Comparison of ENCODE assay signal across 32 mouse cellular contexts in genomic region chr7:119748761-119749160, GRCm38 (mm10). TPM values are rescaled to one million over a fixed set of nuclear protein-coding genes. Genes with fewer than 3 reads are reported as not detected.
DNase-seq lines count a peak whose midpoint lies in the region; ATAC-seq lines count a peak whose summit lies in the region.
"Had no signal": no experiment of that assay in that cellular context is flagged by ENCODE, and none has a peak within 500 bp of the region (broad histone marks: within the 10 kb centered on the region; RNA-seq: fewer than 3 reads in every experiment).

No protein-coding gene starts in this region.

- H3K9ac ChIP-seq in liver, embryonic 13.5 days = no peak overlapping the region
- H3K9ac ChIP-seq in liver, embryonic 16.5 days (ENCODE audit: low read depth, low read length) = no peak overlapping the region
- H3K9ac ChIP-seq: embryonic facial prominence, embryonic 13.5 days; embryonic facial prominence, embryonic 15.5 days; forebrain, embryonic 12.5 days had no signal

- H3K9me3 ChIP-seq in liver, embryonic 13.5 days (replicated peaks) = no peaks in the 10 kb centered on the region
- H3K9me3 ChIP-seq in liver, embryonic 16.5 days (replicated peaks; ENCODE audit: control insufficient read depth, low read length) = no peaks in the 10 kb centered on the region
- H3K9me3 ChIP-seq: embryonic facial prominence, embryonic 13.5 days; embryonic facial prominence, embryonic 15.5 days; forebrain, embryonic 10.5 days; forebrain, embryonic 12.5 days; G1E had no signal

- peak; percentile 26; the same call in 1 of the 2 replicates for ATAC-seq in liver, embryonic 13.5 days (ENCODE audit: low read depth)
- ATAC-seq in liver, embryonic 16.5 days (ENCODE audit: low read depth) = peak; percentile 65
- ATAC-seq: CD4-positive, CD25-positive, alpha-beta regulatory T cell, adult 4 months; forebrain, embryonic 14.5 days; forebrain, embryonic 16.5 days had no signal

- 48% methylated on average over 1 of the region's 2 CpGs for WGBS in liver, embryonic 13.5 days (ENCODE audit: insufficient replicate concordance)
- 46% methylated on average over 1 of the region's 2 CpGs for WGBS in liver, embryonic 16.5 days (ENCODE audit: insufficient replicate concordance)

- no peak overlapping the region for H3K4me2 ChIP-seq in liver, embryonic 13.5 days
- no peak overlapping the region for H3K4me2 ChIP-seq in liver, embryonic 16.5 days (ENCODE audit: low read depth, low read length)
- H3K4me2 ChIP-seq: embryonic facial prominence, embryonic 13.5 days; embryonic facial prominence, embryonic 15.5 days; forebrain, embryonic 12.5 days had no signal

- no peaks in the 10 kb centered on the region for H3K27me3 ChIP-seq in liver, embryonic 13.5 days
- H3K27me3 ChIP-seq in liver, embryonic 16.5 days (ENCODE audit: control insufficient read depth, insufficient read depth, low read depth, low read length) = no peaks in the 10 kb centered on the region
- H3K27me3 ChIP-seq: CH12.LX; embryonic facial prominence, embryonic 13.5 days; embryonic facial prominence, embryonic 15.5 days; forebrain, embryonic 12.5 days had no signal

- no peak overlapping the region for H3K4me3 ChIP-seq in liver, embryonic 13.5 days (replicated peaks)
- H3K4me3 ChIP-seq in liver, embryonic 16.5 days (ENCODE audit: low read depth, low read length) = no peak overlapping the region
- H3K4me3 ChIP-seq: embryonic facial prominence, embryonic 13.5 days; embryonic facial prominence, embryonic 15.5 days; erythroblast, embryonic 14.5 days; forebrain, embryonic 10.5 days; forebrain, embryonic 12.5 days had no signal

- peaks cover 4% of the 10 kb centered on the region; the same call in 1 of the 2 replicates for H3K4me1 ChIP-seq in liver, embryonic 13.5 days (replicated peaks)
- no peaks in the 10 kb centered on the region for H3K4me1 ChIP-seq in liver, embryonic 16.5 days (ENCODE audit: control insufficient read depth, low read depth, low read length)

- intact Hi-C loops in left cerebral cortex, postnatal 14 days (cut with DNase I) = no loop called here

- no peak overlapping the region for H3K27ac ChIP-seq in liver, embryonic 13.5 days
- no peak overlapping the region for H3K27ac ChIP-seq in liver, embryonic 16.5 days (ENCODE audit: low read length)
- H3K27ac ChIP-seq: embryonic facial prominence, embryonic 13.5 days; embryonic facial prominence, embryonic 15.5 days; forebrain, embryonic 10.5 days; forebrain, embryonic 12.5 days had no signal

- peak; percentile 70 for DNase-seq in heart, adult 11 months
- DNase-seq in heart, adult 8-10 months (ENCODE audit: low spot score) = no peak
- no peak for DNase-seq in liver, embryonic 13.5 days
- DNase-seq in liver = no peak
- peak; percentile 9 for DNase-seq in NIH3T3 (ENCODE audit: low read depth)
- no peak for DNase-seq in left cerebral cortex, postnatal 14 days (ENCODE audit: low spot score in 2 of 2)
- DNase-seq in lung, postnatal 4 days = no peak
- DNase-seq: adrenal gland, adult 8-10 months; adrenal gland, postnatal 14 days; B cell, adult 2 months; cerebellum, adult 11 months; cerebellum, adult 18-20 months; cerebellum, adult 8-10 months; cerebellum, adult 9-11 months; cerebellum, postnatal 14 days; cerebellum, postnatal 36 days; embryo, embryonic 11 days had no signal

- H3K36me3 ChIP-seq in liver, embryonic 13.5 days = no peaks in the 10 kb centered on the region
- no peaks in the 10 kb centered on the region for H3K36me3 ChIP-seq in liver, embryonic 16.5 days (ENCODE audit: control insufficient read depth, insufficient read depth)
- H3K36me3 ChIP-seq: embryonic facial prominence, embryonic 13.5 days; embryonic facial prominence, embryonic 15.5 days; forebrain, embryonic 10.5 days; forebrain, embryonic 12.5 days; G1E had no signal

RNA-seq across cellular contexts. Expression of gene Acsm3, which starts 12.0 kb away (rescaled TPM):
- total RNA-seq in heart, adult 8-10 months (2022) = under 1 TPM; 0.20 to 0.47 (median 0.32) TPM
- polyA plus RNA-seq in liver, embryonic 13.5 days (2015; fragmentation: Nextera tagmentation; extraction: Ambion mirVana) = 0.93 and 1.7 TPM in 2 replicates
- 6.1 and 8.0 TPM in 2 replicates for polyA plus RNA-seq in liver, embryonic 16.5 days (2015; fragmentation: Nextera tagmentation; extraction: Ambion mirVana)
- not detected for total RNA-seq in left cerebral cortex, postnatal 14 days (2021)
- polyA plus RNA-seq: erythroblast, embryonic 14.5 days; forebrain, embryonic 14.5 days; forebrain, embryonic 16.5 days; G1E had no signal

RNA-seq across cellular contexts. Expression of gene Thumpd1, which starts 28.2 kb away (rescaled TPM):
- total RNA-seq in heart, adult 8-10 months (2022) = 10 to 100 TPM; 14.9 to 18.8 (median 17.2) TPM
- polyA plus RNA-seq in liver, embryonic 13.5 days (2015; fragmentation: Nextera tagmentation; extraction: Ambion mirVana) = 35.7 and 40.8 TPM in 2 replicates
- 19.1 and 19.8 TPM in 2 replicates for polyA plus RNA-seq in liver, embryonic 16.5 days (2015; fragmentation: Nextera tagmentation; extraction: Ambion mirVana)
- total RNA-seq in left cerebral cortex, postnatal 14 days (2021) = 10 to 100 TPM; 33.8 to 38.8 TPM

RNA-seq across cellular contexts. Expression of gene Rexo5, which starts 45.0 kb away (rescaled TPM):
- total RNA-seq in heart, adult 8-10 months (2022) = 1 to 10 TPM; 1.1 to 3.3 (median 2.4) TPM
- polyA plus RNA-seq in liver, embryonic 13.5 days (2015; fragmentation: Nextera tagmentation; extraction: Ambion mirVana) = 10.7 and 10.8 TPM in 2 replicates
- 11.9 and 13.7 TPM in 2 replicates for polyA plus RNA-seq in liver, embryonic 16.5 days (2015; fragmentation: Nextera tagmentation; extraction: Ambion mirVana)
- total RNA-seq in left cerebral cortex, postnatal 14 days (2021) = 1 to 10 TPM; 1.4 to 2.8 TPM

RNA-seq across cellular contexts. Expression of gene Eri2, which starts 45.1 kb away (rescaled TPM):
- 1 to 10 TPM; 1.4 to 2.8 (median 2.1) TPM for total RNA-seq in heart, adult 8-10 months (2022)
- 12.4 and 15.9 TPM in 2 replicates for polyA plus RNA-seq in liver, embryonic 13.5 days (2015; fragmentation: Nextera tagmentation; extraction: Ambion mirVana)
- 11.0 and 12.0 TPM in 2 replicates for polyA plus RNA-seq in liver, embryonic 16.5 days (2015; fragmentation: Nextera tagmentation; extraction: Ambion mirVana)
- total RNA-seq in left cerebral cortex, postnatal 14 days (2021) = 1 to 10 TPM; 6.8 to 7.4 TPM

RNA-seq across cellular contexts. Expression of gene Acsm4, which starts 58.9 kb away (rescaled TPM):
- total RNA-seq in heart, adult 8-10 months (2022) = not detected
- polyA plus RNA-seq in liver, embryonic 13.5 days (2015; fragmentation: Nextera tagmentation; extraction: Ambion mirVana) = not detected in 2 replicates
- not detected in 2 replicates for polyA plus RNA-seq in liver, embryonic 16.5 days (2015; fragmentation: Nextera tagmentation; extraction: Ambion mirVana)
- not detected for total RNA-seq in left cerebral cortex, postnatal 14 days (2021)
- total RNA-seq: adrenal gland, adult 18-20 months; adrenal gland, adult 8-10 months; adrenal gland, postnatal 14 days; adrenal gland, postnatal 4 days; CH12.LX; common myeloid progenitor, adult 5-6 weeks; G1E had no signal
- polyA plus RNA-seq: brain, embryonic 14.5 days; CD4-positive, CD25-positive, alpha-beta regulatory T cell, adult 4 months; erythroblast, embryonic 14.5 days; forebrain, embryonic 14.5 days; G1E had no signal

Comparison
In these comparisons a context has a peak if more than half of its experiments do, and no peak if none do; other contexts are left out.
1. DNase-seq: peak in heart, adult 11 months (single experiment) and NIH3T3 (single experiment); none in heart, adult 8-10 months (single experiment), liver, embryonic 13.5 days (single experiment), liver (single experiment), left cerebral cortex, postnatal 14 days (0 of 2) and lung, postnatal 4 days (0 of 2).